Mouse (Mus musculus) mouse embryonic stem cell (cell line): ENCODE data around the gene Slc34a1.

Experiments
- in situ Hi-C, 2 experiments: fragments of 300-500 bp; cut with MboI; formaldehyde crosslinking; loops; 1 replicate in 1 of 2; 3 replicates in 1 of 2; pipeline ENCODE4 v1.14.3; 2019 to 2020; ENCODE audit warnings: low sequenced_read_pairs in 2 of 2, low pct_unique_long_range_greater_than_20kb in 1 of 2, mixed read lengths in 1 of 2; ENCODE audit not compliant: unreplicated experiment in 1 of 2

Gene Slc34a1

GRCm38 (mm10) chr13:55403266-55403665 is 5.3 kb downstream of the Slc34a1 start:
- in situ Hi-C loops = loop anchor here in 1 of 2 experiments (10.0 kb wide), 1 partner anchor 72 kb away; no protein-coding TSS in a partner anchor

DNA sequence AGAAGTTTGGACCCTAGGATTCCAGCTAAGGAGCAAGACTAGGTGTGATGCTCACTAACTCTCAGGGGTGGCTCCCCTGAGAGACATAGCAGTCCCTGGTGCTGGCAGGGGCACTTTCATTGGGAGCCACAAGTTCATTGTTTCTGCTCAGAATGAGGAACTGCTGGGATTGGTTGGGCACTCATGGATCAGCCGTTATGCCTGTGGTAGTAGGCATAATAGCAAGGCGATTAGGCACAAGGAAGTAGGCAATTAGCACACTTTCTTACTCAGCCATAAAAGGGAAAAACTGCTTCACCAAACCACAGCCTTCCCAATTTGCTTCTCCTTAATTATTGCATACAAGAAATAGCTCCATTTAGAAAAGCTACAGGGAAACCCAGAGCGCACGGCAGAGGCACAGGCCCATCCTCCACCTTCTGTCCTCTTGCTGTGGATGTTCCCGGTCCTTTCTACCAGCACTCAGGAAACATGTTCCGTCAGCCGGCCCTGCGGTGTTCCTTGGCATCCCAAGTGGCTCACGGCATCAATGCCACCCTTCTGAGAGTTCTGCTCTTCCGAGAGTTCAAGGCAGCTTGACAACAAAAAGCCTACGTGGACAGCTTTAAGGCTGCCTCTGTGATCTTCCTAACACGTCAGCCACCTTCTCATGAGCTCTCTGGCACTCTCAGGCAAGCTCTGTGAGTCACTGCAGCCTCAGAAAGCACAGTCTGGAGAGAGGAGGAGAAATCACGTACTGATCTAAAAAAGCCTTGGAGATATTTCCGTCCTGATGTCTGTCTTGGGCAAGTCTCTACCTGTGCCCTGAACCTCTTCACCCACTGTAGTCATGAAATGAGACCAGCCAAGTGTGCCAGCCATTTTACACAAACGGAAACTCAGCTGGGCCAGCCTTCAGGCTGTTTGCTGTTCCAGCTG is 6.2 kb downstream of the Slc34a1 start:
- in situ Hi-C loops = loop anchor here in 1 of 2 experiments (10.0 kb wide), 1 partner anchor 71 kb away; no protein-coding TSS in a partner anchor

GRCm38 (mm10) chr13:55404853-55405782 is 7.1 kb downstream of the Slc34a1 start:
- in situ Hi-C loops = loop anchor here (5.0 to 10.0 kb wide), 2 partner anchors 70 to 112 kb away; no protein-coding TSS in a partner anchor

GRCm38 (mm10) chr13:55405783-55406390 is 7.9 kb downstream of the Slc34a1 start:
- in situ Hi-C loops = loop anchor here (5.0 to 10.0 kb wide), 2 partner anchors 69 to 111 kb away; no protein-coding TSS in a partner anchor

- in situ Hi-C loops = loop anchor here (5.0 to 10.0 kb wide), 2 partner anchors 67 to 110 kb away; no protein-coding TSS in a partner anchor
Measured at GRCm38 (mm10) chr13:55407341-55407740, 9.4 kb downstream of the Slc34a1 start.

- in situ Hi-C loops = loop anchor here (5.0 to 10.0 kb wide), 2 partner anchors 66 to 109 kb away; no protein-coding TSS in a partner anchor
Measured at GRCm38 (mm10) chr13:55408546-55409120, 10.6 kb downstream of the Slc34a1 start.

DNA sequence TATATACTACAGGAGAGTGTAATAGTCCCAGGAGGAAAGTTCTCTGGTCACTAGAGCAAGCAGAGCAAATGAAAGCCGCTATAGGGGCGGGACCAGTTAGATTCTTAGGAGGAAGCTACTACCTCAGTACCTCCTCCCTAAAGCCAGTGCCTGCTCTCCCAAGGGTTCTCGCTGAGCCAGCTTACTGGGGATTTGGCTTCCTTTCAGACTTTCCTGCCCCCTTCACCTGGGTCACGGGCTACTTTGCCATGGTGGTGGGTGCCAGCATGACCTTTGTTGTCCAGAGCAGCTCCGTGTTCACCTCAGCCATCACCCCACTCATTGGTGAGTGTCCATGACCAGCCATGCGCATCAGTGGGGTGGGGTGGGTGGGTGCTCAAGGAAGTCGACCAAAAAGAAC is 13.8 kb downstream of the Slc34a1 start:
- in situ Hi-C loops = no loop called here

DNA sequence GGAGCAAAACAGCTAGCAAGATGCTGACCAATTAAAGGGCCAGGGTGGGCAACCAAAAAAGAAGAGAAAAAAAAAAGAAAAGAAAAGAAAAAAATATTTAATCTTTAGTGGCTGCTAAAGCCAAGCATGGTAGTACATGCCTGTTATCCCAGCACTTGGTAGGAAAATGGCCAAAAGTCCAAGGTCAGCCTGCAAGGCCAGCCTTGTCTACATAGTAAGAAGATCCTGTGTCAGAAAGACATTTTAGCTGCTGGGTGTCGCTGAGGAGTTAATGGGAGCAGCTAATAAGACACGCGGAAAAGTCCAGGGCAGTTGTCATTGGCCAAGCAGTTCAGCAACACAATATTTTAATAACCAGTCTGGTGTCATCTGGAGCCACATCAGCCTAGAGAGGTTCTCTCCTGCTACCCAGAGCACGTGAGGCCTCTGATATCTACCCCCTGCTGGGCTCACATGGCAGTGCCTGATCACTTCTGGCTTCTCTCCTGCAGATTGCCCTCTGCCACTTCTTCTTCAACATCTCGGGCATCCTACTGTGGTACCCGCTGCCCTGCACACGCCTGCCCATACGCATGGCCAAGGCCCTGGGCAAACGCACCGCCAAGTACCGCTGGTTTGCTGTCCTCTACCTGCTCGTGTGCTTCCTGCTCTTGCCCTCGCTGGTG is 14.8 kb downstream of the Slc34a1 start:
- in situ Hi-C loops = no loop called here

GRCm38 (mm10) chr13:55413333-55413732 is 15.3 kb downstream of the Slc34a1 start:
- in situ Hi-C loops = no loop called here

- in situ Hi-C loops = no loop called here
Measured at GRCm38 (mm10) chr13:55414743-55415380, 16.9 kb downstream of the Slc34a1 start, which contains the start of gene Pfn3. Gene Pfn3, minus strand, starts transcription at chr13:55415232.

DNA sequence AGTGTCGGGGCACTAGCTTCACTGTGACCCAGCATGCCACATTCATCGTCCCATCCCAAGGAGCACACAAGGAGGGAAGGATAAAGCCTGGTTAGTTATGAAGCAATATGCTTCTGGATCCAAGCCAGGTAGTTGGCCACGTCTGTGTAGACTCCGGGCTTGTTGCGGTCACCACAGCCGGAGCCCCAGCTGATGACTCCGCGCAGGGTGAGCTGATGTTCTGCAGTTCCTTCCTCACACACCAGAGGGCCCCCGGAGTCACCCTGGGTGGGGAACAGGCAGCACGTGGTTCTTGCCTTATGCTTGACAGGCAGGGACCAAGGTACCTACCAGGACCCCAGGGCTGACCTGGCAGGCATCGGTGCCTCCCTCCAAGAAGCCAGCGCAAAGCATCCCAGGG is 20.0 kb downstream of the Slc34a1 start:
- in situ Hi-C loops = no loop called here

- in situ Hi-C loops = no loop called here
Measured at GRCm38 (mm10) chr13:55419142-55419541, 21.2 kb downstream of the Slc34a1 start.

- in situ Hi-C loops = no loop called here
Measured at GRCm38 (mm10) chr13:55420018-55420932, 22.3 kb downstream of the Slc34a1 start.

GRCm38 (mm10) chr13:55420933-55421800 is 23.2 kb downstream of the Slc34a1 start:
- in situ Hi-C loops = no loop called here

GRCm38 (mm10) chr13:55426613-55427012 is 28.6 kb downstream of the Slc34a1 start, which contains the start of gene F12:
Gene F12, minus strand, starts transcription at chr13:55426793.
- in situ Hi-C loops = no loop called here
